Mouse (Mus musculus) spleen, postnatal 10 days (tissue): ENCODE data around the gene Ltbp4.

Experiments
- DNase-seq, 2 experiments: peaks; one replicate each; pipeline ENCODE4 v3.0.0; 2021 to 2022; ENCODE audit warnings: low spot score in 2 of 2

Gene Ltbp4

DNA sequence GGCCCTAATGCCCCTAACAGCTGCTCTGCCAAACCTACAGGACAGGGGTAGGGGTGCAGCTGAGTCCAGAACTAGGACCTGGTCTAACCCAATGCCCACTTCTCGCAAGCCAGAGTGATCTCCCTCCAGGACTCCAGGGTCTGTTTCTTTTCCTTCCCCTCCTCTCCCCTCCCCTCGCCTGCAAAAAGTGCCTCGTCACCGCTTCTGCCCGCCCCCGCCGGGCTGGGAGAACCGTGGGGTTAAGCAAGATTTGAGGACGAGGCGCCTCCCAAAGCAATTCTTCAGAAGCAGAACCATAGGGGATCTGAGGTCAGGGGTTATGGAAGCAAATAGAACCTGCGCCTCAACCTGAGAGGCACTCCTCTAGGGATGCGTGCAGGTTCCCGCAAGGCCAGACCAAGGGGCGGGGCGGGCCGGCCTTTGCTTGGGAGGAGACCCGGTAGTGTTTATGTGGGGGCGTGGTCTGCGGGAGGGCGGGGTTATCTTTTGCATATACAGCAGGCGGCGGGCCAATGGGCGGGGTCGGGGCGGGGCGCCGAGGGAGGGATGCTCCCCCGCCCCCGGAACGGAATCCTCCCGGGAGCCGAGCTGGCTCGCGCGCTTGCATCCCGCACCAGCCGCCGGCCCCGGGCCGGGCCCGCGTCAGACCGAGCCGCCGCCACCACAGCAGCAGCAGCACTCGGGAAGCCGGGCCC is 79.1 kb downstream of the Ltbp4 start, which contains the start of gene Numbl:
Numbl (plus strand) TSS at position 229 of the 695 bp plus-strand sequence.
- DNase-seq: peak; percentile 91 to 97

DNA sequence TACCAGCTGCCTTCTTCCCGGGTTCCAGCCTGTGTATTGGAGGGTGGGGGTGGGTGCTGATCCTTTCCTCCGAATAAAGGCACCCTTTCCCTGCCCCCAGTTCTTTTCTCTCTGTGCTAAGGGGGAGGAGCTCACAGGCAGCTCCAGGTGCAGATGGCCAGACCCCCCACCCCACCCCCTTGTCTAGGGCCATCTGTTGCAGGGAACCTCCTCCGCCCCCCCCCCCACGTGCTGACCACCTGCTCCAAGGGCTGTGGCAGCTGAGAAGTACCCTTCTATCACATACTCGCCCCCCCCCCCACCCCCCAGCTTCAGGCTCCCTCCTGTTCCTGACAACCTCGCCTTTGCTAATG is 79.7 kb downstream of the Ltbp4 start:
- no peak for DNase-seq

DNA sequence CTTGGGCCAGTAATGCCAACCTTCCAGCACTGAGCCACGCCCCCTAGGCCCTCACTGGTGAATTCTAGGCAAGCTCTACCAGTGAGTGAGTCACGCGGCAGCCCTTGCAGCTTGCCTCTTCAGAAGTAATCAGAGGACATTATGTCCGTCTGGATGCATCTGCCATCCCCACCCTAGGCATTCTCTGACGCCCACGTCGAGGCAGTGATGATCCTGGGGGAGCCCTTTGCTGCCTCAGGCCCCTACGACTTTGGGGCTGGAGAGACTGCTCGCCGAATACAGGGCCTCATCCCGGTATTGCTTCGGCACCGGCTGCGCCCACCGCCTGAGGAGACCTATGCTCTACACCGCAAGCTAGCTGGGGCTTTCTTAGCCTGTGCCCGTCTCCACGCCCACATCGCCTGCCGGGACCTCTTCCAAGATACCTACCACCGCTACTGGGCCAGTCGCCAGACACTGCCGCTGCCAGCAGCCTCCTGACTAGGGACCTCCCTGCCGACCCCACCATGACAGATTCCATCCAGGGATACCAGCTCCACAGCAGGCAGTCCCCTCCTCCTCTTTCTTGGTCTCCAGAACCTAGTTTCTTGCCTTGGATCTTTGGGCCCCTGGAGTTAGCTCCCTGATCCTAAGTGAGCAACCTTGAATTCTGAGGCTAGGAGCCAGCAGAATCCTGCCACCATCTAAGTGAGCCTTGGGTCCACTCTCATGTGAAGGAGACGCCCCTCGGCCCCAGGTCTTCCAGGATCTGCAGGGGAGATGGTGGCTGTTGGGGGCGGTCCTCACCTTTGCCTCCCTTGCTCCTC is 80.2 kb downstream of the Ltbp4 start:
- DNase-seq: peak in 1 of 2 experiments; percentile 44

DNA sequence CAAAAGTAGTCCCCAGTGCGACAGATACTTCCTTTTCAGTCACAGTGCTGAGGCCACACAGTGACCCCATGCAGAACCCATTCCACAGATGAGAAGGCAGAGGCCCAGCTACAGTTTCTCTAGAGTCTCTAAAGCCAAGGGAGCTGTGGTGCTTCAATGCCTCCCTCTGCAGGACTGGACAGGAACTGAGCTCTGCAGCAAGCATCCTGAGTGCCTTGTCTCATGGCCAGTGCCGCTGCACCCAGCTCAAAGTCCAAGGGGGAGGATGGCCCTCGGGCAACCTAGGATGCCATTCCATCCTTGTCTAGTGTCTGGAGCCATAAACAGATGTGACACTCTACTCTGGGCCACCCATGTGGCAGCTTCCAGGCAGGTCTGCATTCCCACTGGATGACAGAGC is 81.8 kb downstream of the Ltbp4 start:
- peak in 1 of 2 experiments; percentile 37 for DNase-seq
